Mouse (Mus musculus) thymus, adult 2 months (tissue): ENCODE results near the gene Ttc39d.

ENCODE experiments used
- CTCF ChIP-seq: fragments of 200-500 bp; IDR thresholded peaks from 2 replicates; pipeline ENCODE4 v1.5.1; 2012; ENCODE audit warnings: mild to moderate bottlenecking, control low read depth, low read length, moderate library complexity, borderline replicate concordance; ENCODE audit not compliant: control insufficient read depth, poor library complexity, insufficient read depth; ENCODE audit errors: extremely low read depth
- POLR2A ChIP-seq: fragments of 200-500 bp; IDR thresholded peaks from 2 replicates; pipeline ENCODE4 v1.6.1; 2012; ENCODE audit warnings: mild to moderate bottlenecking, low read length, control low read depth, moderate library complexity; ENCODE audit not compliant: control insufficient read depth, poor library complexity, insufficient read depth; ENCODE audit errors: extremely low read depth

DNA sequence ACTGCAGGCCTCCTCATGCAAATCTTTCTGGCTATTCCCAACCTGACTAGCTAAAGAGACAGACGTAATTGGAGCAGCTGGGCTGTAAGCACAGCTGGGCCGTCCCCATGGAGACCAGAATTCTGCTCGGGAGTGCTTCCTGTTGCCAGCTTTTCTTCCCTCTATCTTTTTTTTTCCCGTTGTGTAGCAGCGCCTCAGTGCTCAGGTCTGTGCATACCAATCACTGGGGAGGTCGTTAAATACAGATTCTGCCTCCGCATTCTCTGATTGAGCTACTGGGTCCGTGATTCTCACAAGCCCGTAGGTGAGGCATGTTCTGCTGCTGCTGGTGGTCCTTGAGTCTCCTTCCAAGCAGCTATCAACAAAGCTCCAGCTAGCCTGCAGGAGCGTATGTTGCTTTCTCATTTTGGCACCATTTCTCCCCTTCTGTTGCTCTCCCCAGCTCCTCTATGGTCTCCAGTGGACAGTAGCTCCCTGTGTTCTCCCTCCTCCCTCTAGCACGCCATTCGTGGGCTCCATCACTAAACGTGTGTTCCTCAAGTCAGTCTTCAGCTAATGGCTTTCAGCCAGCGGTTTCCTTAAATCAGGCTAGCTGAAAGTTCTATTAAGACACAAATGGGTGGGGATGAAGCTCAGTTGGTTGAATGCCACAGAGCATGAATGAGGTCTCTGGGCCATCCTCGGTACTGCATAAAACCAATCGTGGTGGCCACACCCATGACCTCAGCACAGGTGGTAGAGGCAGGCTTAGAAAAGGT lies 38.7 kb upstream of the Ttc39d start:
- TF ChIP-seq CTCF (no peak), POLR2A (no peak)
